Mouse (Mus musculus) right cerebral cortex, adult 2 months (tissue): ENCODE results near the gene Lars2.
"Not testable (repeated sequence)": the region's sequence is repeated elsewhere in the genome, so short reads cannot be mapped to it uniquely, and the experiment has no call there.

ENCODE experiments used
- DNase-seq, 2 experiments: peaks; one replicate each; pipeline ENCODE4 v3.0.0; 2021 to 2022; ENCODE audit warnings: low spot score in 2 of 2

The Lars2 gene

GRCm38 (mm10) chr9:123366708-123367385 is at the start of gene Lars2:
Gene Lars2, plus strand, starts transcription at chr9:123366927.
- DNase-seq = peak; percentile 93

GRCm38 (mm10) chr9:123326106-123326505 is 40.6 kb upstream of the Lars2 start:
- DNase-seq = no peak

GRCm38 (mm10) chr9:123328336-123328735 is 38.4 kb upstream of the Lars2 start:
- DNase-seq = no peak

- DNase-seq = no peak
Observed at GRCm38 (mm10) chr9:123329831-123330230, 36.9 kb upstream of the Lars2 start.

GRCm38 (mm10) chr9:123330271-123330670 is 36.5 kb upstream of the Lars2 start:
- DNase-seq = not testable (repeated sequence)

- no peak for DNase-seq
Observed at GRCm38 (mm10) chr9:123333479-123333878, 33.2 kb upstream of the Lars2 start.

GRCm38 (mm10) chr9:123335044-123335670 is 31.6 kb upstream of the Lars2 start:
- DNase-seq = no peak

GRCm38 (mm10) chr9:123339651-123340144 is 27.0 kb upstream of the Lars2 start:
- DNase-seq = no peak

- no peak for DNase-seq
Observed at GRCm38 (mm10) chr9:123341256-123341655, 25.5 kb upstream of the Lars2 start.

- DNase-seq = no peak
Observed at GRCm38 (mm10) chr9:123343069-123343468, 23.7 kb upstream of the Lars2 start.

GRCm38 (mm10) chr9:123349286-123349685 is 17.4 kb upstream of the Lars2 start:
- DNase-seq = not testable (repeated sequence)

GRCm38 (mm10) chr9:123359981-123360380 is 6.7 kb upstream of the Lars2 start:
- no peak for DNase-seq

- no peak for DNase-seq
Observed at GRCm38 (mm10) chr9:123365353-123365752, 1.4 kb upstream of the Lars2 start.

GRCm38 (mm10) chr9:123365942-123366707 is 602 bp upstream of the Lars2 start:
- DNase-seq = no peak

GRCm38 (mm10) chr9:123367636-123368035 is 909 bp downstream of the Lars2 start:
- no peak for DNase-seq

GRCm38 (mm10) chr9:123382399-123382798 is 15.7 kb downstream of the Lars2 start:
- DNase-seq = no peak

GRCm38 (mm10) chr9:123384696-123385095 is 18.0 kb downstream of the Lars2 start:
- DNase-seq = peak; percentile 60 to 63

- DNase-seq = no peak
Observed at GRCm38 (mm10) chr9:123385352-123386198, 18.8 kb downstream of the Lars2 start.

GRCm38 (mm10) chr9:123386347-123386746 is 19.6 kb downstream of the Lars2 start:
- no peak for DNase-seq

GRCm38 (mm10) chr9:123388087-123389007 is 21.6 kb downstream of the Lars2 start:
- DNase-seq = not testable (repeated sequence)
